In genomic region chr4:35362176-35362575, GRCm38 (mm10) we compare ENCODE assay signal across 14 mouse cellular contexts.
A peak's percentile ranks its signal among the peaks of the same experiment; 100 is the strongest.
DNase-seq lines count a peak whose midpoint lies in the region.
"Had no signal": no experiment of that assay in that cellular context is flagged by ENCODE, and none has a peak within 500 bp of the region (broad histone marks: within the 10 kb centered on the region; RNA-seq: fewer than 3 reads in every experiment).

No protein-coding gene starts in this region.

- intact Hi-C loops in left cerebral cortex, postnatal 4 days (cut with DNase I), result no loop called here

- peak; percentile 34 to 43 for DNase-seq in cerebellum, postnatal 14 days
- no peak for DNase-seq in cerebellum, adult 9-11 months
- DNase-seq in left cerebral cortex, postnatal 4 days, result peak; percentile 21
- DNase-seq in left cerebral cortex, adult 11 months (ENCODE audit: low spot score), result no peak
- DNase-seq in retina, postnatal 1 day, result peak; percentile 61
- DNase-seq in retina, embryonic 14.5 days (ENCODE audit: low spot score), result no peak
- DNase-seq: adrenal gland, adult 2 months; adrenal gland, postnatal 10 days; adrenal gland, postnatal 25 days; cerebellum, adult 11 months; cerebellum, adult 18-20 months; cerebellum, adult 8-10 months; cerebellum, postnatal 25 days; embryo, embryonic 11 days had no signal

Comparison
In these comparisons a context has a peak if more than half of its experiments do, and no peak if none do; other contexts are left out.
1. DNase-seq: peak in cerebellum, postnatal 14 days (2 of 2), left cerebral cortex, postnatal 4 days (single experiment) and retina, postnatal 1 day (single experiment); none in cerebellum, adult 9-11 months (single experiment), left cerebral cortex, adult 11 months (single experiment) and retina, embryonic 14.5 days (single experiment).